Mouse (Mus musculus): ENCODE measurements around the gene Sugp2. TPM values are rescaled to one million over a fixed set of nuclear protein-coding genes. Genes with fewer than 3 reads are reported as not detected.

Sugp2 gene
- polyA plus RNA-seq, 1 experiment from 2014 or later = 32.5 TPM

- no peak overlapping the region for H3K27ac ChIP-seq (replicated peaks)
- no peaks in the 10 kb centered on the region for H3K27me3 ChIP-seq
- no peaks in the 10 kb centered on the region for H3K9me3 ChIP-seq (replicated peaks)
- H3K4me3 ChIP-seq (replicated peaks) = no peak overlapping the region
- no peak overlapping the region for H3K9ac ChIP-seq
- 35% methylated on average over 3 of the region's 3 CpGs for WGBS
- H3K4me2 ChIP-seq (replicated peaks) = no peak overlapping the region
- ATAC-seq (ENCODE audit: insufficient number of reproducible peaks, low FRiP score, low TSS enrichment, low read depth) = no peak
- H3K36me3 ChIP-seq = peaks cover 10% of the 10 kb centered on the region
- H3K4me1 ChIP-seq = peaks cover 37% of the 10 kb centered on the region
Observed at GRCm38 (mm10) chr8:70281001-70281400, 47.0 kb downstream of the Sugp2 start.

- peaks cover 34% of the 10 kb centered on the region for H3K4me1 ChIP-seq
- peak within 1 kb of the TSS; percentile 90 for H3K4me3 ChIP-seq (replicated peaks)
- H3K9ac ChIP-seq = peak within 1 kb of the TSS; percentile 96
- peak within 1 kb of the TSS; percentile 90 for H3K4me2 ChIP-seq (replicated peaks)
- H3K27me3 ChIP-seq = no peaks in the 10 kb centered on the region
- H3K9me3 ChIP-seq (replicated peaks) = no peaks in the 10 kb centered on the region
- WGBS = 2% methylated on average over 34 of the region's 36 CpGs
- H3K36me3 ChIP-seq = peaks cover 27% of the 10 kb centered on the region
- H3K27ac ChIP-seq (replicated peaks) = peak within 1 kb of the TSS; percentile 84
- peak; percentile 90 for ATAC-seq (ENCODE audit: insufficient number of reproducible peaks, low FRiP score, low TSS enrichment, low read depth)
Observed at GRCm38 (mm10) chr8:70282603-70283135, 48.6 kb downstream of the Sugp2 start, which contains the start of gene Homer3. Homer3 (plus strand) TSS chr8:70282827.

- H3K27me3 ChIP-seq = no peaks in the 10 kb centered on the region
- ATAC-seq (ENCODE audit: insufficient number of reproducible peaks, low FRiP score, low TSS enrichment, low read depth) = peak; percentile 61
Observed at GRCm38 (mm10) chr8:70283136-70284077, 49.4 kb downstream of the Sugp2 start.

GRCm38 (mm10) chr8:70284421-70284820 lies 50.4 kb downstream of the Sugp2 start:
- no peak overlapping the region for H3K4me3 ChIP-seq (replicated peaks)
- H3K36me3 ChIP-seq = peaks cover 37% of the 10 kb centered on the region

More at GRCm38 (mm10) chr8:70283136-70284077, 49.4 kb downstream of the Sugp2 start:
- Histone ChIP-seq H3K4me1 (peaks cover 27% of the 10 kb centered on the region), H3K4me2 (replicated peaks) (peak overlapping the region; percentile 90), H3K36me3 (peaks cover 31% of the 10 kb centered on the region), H3K4me3 (replicated peaks) (peak overlapping the region; percentile 90), H3K9ac (peak overlapping the region; percentile 96), H3K27ac (replicated peaks) (peak overlapping the region; percentile 84), H3K9me3 (replicated peaks) (no peaks in the 10 kb centered on the region)
- under 1% methylated on average over 55 of the region's 55 CpGs for whole genome bisulfite sequencing

GRCm38 (mm10) chr8:70285304-70285703 lies 51.3 kb downstream of the Sugp2 start:
- 95% methylated on average over 15 of the region's 15 CpGs for WGBS
- no peak for ATAC-seq (ENCODE audit: insufficient number of reproducible peaks, low FRiP score, low TSS enrichment, low read depth)
- peaks cover 44% of the 10 kb centered on the region for H3K36me3 ChIP-seq
- H3K4me1 ChIP-seq = peaks cover 21% of the 10 kb centered on the region
- no peaks in the 10 kb centered on the region for H3K9me3 ChIP-seq (replicated peaks)
- no peak overlapping the region for H3K27ac ChIP-seq (replicated peaks)
- no peak overlapping the region for H3K4me2 ChIP-seq (replicated peaks)
- H3K27me3 ChIP-seq = no peaks in the 10 kb centered on the region
- H3K4me3 ChIP-seq (replicated peaks) = no peak overlapping the region
- no peak overlapping the region for H3K9ac ChIP-seq

More at GRCm38 (mm10) chr8:70284421-70284820, 50.4 kb downstream of the Sugp2 start:
- H3K9me3 ChIP-seq (replicated peaks) = no peaks in the 10 kb centered on the region
- no peaks in the 10 kb centered on the region for H3K27me3 ChIP-seq
- ATAC-seq (ENCODE audit: insufficient number of reproducible peaks, low FRiP score, low TSS enrichment, low read depth) = no peak
- H3K4me1 ChIP-seq = peaks cover 21% of the 10 kb centered on the region
- WGBS = 73% methylated on average over 5 of the region's 5 CpGs
- no peak overlapping the region for H3K9ac ChIP-seq
- no peak overlapping the region for H3K27ac ChIP-seq (replicated peaks)
- H3K4me2 ChIP-seq (replicated peaks) = no peak overlapping the region

- Histone ChIP-seq H3K4me3 (replicated peaks) (no peak overlapping the region), H3K27ac (replicated peaks) (no peak overlapping the region), H3K27me3 (no peaks in the 10 kb centered on the region), H3K4me1 (peaks cover 21% of the 10 kb centered on the region), H3K9me3 (replicated peaks) (no peaks in the 10 kb centered on the region), H3K9ac (no peak overlapping the region), H3K4me2 (replicated peaks) (no peak overlapping the region), H3K36me3 (peaks cover 58% of the 10 kb centered on the region)
- no peak for ATAC-seq (ENCODE audit: insufficient number of reproducible peaks, low FRiP score, low TSS enrichment, low read depth)
- 87% methylated on average over 8 of the region's 8 CpGs for WGBS
Observed at GRCm38 (mm10) chr8:70286737-70287136, 52.7 kb downstream of the Sugp2 start.

GRCm38 (mm10) chr8:70293988-70294405 lies 60.0 kb downstream of the Sugp2 start:
- peaks cover 90% of the 10 kb centered on the region for H3K36me3 ChIP-seq
- peaks cover 25% of the 10 kb centered on the region for H3K4me1 ChIP-seq
- no peak overlapping the region for H3K9ac ChIP-seq
- 45% methylated on average over 5 of the region's 5 CpGs for WGBS
- no peak overlapping the region for H3K4me2 ChIP-seq (replicated peaks)
- peak overlapping the region; percentile 76 for H3K27ac ChIP-seq (replicated peaks)
- ATAC-seq (ENCODE audit: insufficient number of reproducible peaks, low FRiP score, low TSS enrichment, low read depth) = peak; percentile 61
- no peak overlapping the region for H3K4me3 ChIP-seq (replicated peaks)
- no peaks in the 10 kb centered on the region for H3K9me3 ChIP-seq (replicated peaks)
- no peaks in the 10 kb centered on the region for H3K27me3 ChIP-seq

GRCm38 (mm10) chr8:70300881-70301280 lies 66.9 kb downstream of the Sugp2 start:
- no peak overlapping the region for H3K4me2 ChIP-seq (replicated peaks)
- 82% methylated on average over 3 of the region's 3 CpGs for WGBS
- no peak for ATAC-seq (ENCODE audit: insufficient number of reproducible peaks, low FRiP score, low TSS enrichment, low read depth)
- H3K9me3 ChIP-seq (replicated peaks) = no peaks in the 10 kb centered on the region
- peaks cover 31% of the 10 kb centered on the region for H3K4me1 ChIP-seq
- no peak overlapping the region for H3K9ac ChIP-seq
- no peaks in the 10 kb centered on the region for H3K27me3 ChIP-seq
- H3K4me3 ChIP-seq (replicated peaks) = no peak overlapping the region
- peaks cover 55% of the 10 kb centered on the region for H3K36me3 ChIP-seq
- no peak overlapping the region for H3K27ac ChIP-seq (replicated peaks)

GRCm38 (mm10) chr8:70302358-70302890 lies 68.4 kb downstream of the Sugp2 start, which contains the start of the genes Ddx49 and Cope:
Ddx49 (minus strand) TSS chr8:70302489.
Cope (plus strand) TSS chr8:70302518.
- H3K36me3 ChIP-seq = peaks cover 53% of the 10 kb centered on the region
- no peaks in the 10 kb centered on the region for H3K9me3 ChIP-seq (replicated peaks)
- under 1% methylated on average over 40 of the region's 40 CpGs for whole genome bisulfite sequencing
- peak within 1 kb of the TSS; percentile 98 for H3K4me3 ChIP-seq (replicated peaks)
- H3K4me1 ChIP-seq = peaks cover 31% of the 10 kb centered on the region
- H3K9ac ChIP-seq = peak within 1 kb of the TSS; percentile 87
- peak within 1 kb of the TSS; percentile 90 for H3K27ac ChIP-seq (replicated peaks)
- H3K4me2 ChIP-seq (replicated peaks) = peak within 1 kb of the TSS; percentile 82
- peak; percentile 88 for ATAC-seq (ENCODE audit: insufficient number of reproducible peaks, low FRiP score, low TSS enrichment, low read depth)
- no peaks in the 10 kb centered on the region for H3K27me3 ChIP-seq

GRCm38 (mm10) chr8:70302901-70303300 lies 68.9 kb downstream of the Sugp2 start:
- H3K9ac ChIP-seq = peak overlapping the region; percentile 87
- peak overlapping the region; percentile 82 for H3K4me2 ChIP-seq (replicated peaks)
- peaks cover 53% of the 10 kb centered on the region for H3K36me3 ChIP-seq
- no peaks in the 10 kb centered on the region for H3K27me3 ChIP-seq
- H3K9me3 ChIP-seq (replicated peaks) = no peaks in the 10 kb centered on the region
- no peak for ATAC-seq (ENCODE audit: insufficient number of reproducible peaks, low FRiP score, low TSS enrichment, low read depth)
- peaks cover 31% of the 10 kb centered on the region for H3K4me1 ChIP-seq
- peak overlapping the region; percentile 90 for H3K27ac ChIP-seq (replicated peaks)
- WGBS = 3% methylated on average over 16 of the region's 16 CpGs
- H3K4me3 ChIP-seq (replicated peaks) = peak overlapping the region; percentile 98

GRCm38 (mm10) chr8:70309311-70309710 lies 75.3 kb downstream of the Sugp2 start:
- H3K27ac ChIP-seq (replicated peaks) = no peak overlapping the region
- H3K4me2 ChIP-seq (replicated peaks) = no peak overlapping the region
- 28% methylated on average over 2 of the region's 2 CpGs for WGBS
- no peak overlapping the region for H3K9ac ChIP-seq
- no peak for ATAC-seq (ENCODE audit: insufficient number of reproducible peaks, low FRiP score, low TSS enrichment, low read depth)
- peaks cover 7% of the 10 kb centered on the region for H3K4me1 ChIP-seq
- H3K27me3 ChIP-seq = no peaks in the 10 kb centered on the region
- peaks cover 88% of the 10 kb centered on the region for H3K36me3 ChIP-seq
- H3K4me3 ChIP-seq (replicated peaks) = no peak overlapping the region
- H3K9me3 ChIP-seq (replicated peaks) = no peaks in the 10 kb centered on the region
